ENCODE assay signal across 8 mouse cellular contexts in the genomic region with DNA sequence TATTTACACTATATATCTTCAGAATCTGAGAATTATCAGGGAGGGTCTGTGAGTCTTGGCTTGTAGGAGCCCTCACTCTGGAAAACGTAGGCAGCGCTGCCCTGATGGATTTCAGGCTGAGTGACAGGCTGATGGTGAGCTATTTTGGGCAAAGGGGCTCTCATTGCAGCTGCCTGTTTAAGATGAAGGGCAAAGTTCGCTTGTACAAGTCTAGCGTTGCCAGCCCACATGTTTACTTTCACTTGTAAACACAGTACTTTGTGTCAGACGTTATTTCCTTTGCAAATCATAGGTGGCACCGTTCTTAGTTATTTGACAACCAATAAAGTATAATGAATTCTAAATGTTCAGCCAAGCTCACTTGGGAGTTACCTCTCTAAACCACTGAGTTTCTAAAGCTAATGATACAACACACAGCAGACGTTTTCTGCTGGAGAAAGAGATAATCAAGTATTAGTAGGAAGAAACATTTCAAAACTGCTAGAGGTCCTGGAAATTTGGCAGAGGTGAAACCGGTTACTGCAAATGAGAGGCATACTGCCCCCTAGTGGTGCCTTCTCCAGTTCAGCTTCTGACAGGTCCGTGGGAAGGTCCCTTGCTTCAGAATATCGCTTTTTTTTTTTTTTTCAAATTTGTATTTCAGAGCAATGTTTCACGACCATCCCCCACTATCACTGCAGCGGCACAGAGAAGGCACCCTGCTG. TPM values are rescaled to one million over a fixed set of nuclear protein-coding genes. Genes with fewer than 3 reads are reported as not detected.
A peak's percentile ranks its signal among the peaks of the same experiment; 100 is the strongest.
DNase-seq lines count a peak whose midpoint lies in the region; ATAC-seq and TF ChIP-seq lines count a peak whose summit lies in the region.

No protein-coding gene starts in this region.

- H3K9me3 ChIP-seq in heart, embryonic 10.5 days, result no peaks in the 10 kb centered on the region
- no peaks in the 10 kb centered on the region for H3K9me3 ChIP-seq in kidney, embryonic 16.5 days (ENCODE audit: low read length)
- no peaks in the 10 kb centered on the region for H3K9me3 ChIP-seq in liver, embryonic 11.5 days (ENCODE audit: control insufficient read depth, low read length)

- peak; percentile 71; the same call in 1 of the 2 replicates for TF ChIP-seq CTCF in embryonic fibroblast, embryonic 13.5 days (IDR thresholded peaks at IDR 0.05; ENCODE audit: borderline replicate concordance, insufficient read depth, low read length)

- no peaks in the 10 kb centered on the region for H3K36me3 ChIP-seq in heart, embryonic 10.5 days
- no peaks in the 10 kb centered on the region for H3K36me3 ChIP-seq in kidney, embryonic 16.5 days (ENCODE audit: insufficient read depth, low read length)
- no peaks in the 10 kb centered on the region for H3K36me3 ChIP-seq in liver, embryonic 11.5 days (ENCODE audit: control insufficient read depth, insufficient read depth, low read length)

- no peak for TF ChIP-seq POLR2A in embryonic fibroblast, embryonic 13.5 days (IDR thresholded peaks at IDR 0.05; ENCODE audit: low read depth, low read length)

- no peaks in the 10 kb centered on the region for H3K27me3 ChIP-seq in heart, embryonic 10.5 days (ENCODE audit: insufficient read depth, poor library complexity, severe bottlenecking)
- H3K27me3 ChIP-seq in kidney, embryonic 16.5 days (ENCODE audit: insufficient read depth, low read length), result no peaks in the 10 kb centered on the region
- H3K27me3 ChIP-seq in liver, embryonic 11.5 days (replicated peaks; ENCODE audit: control insufficient read depth, insufficient read depth, low read length), result no peaks in the 10 kb centered on the region

- H3K4me1 ChIP-seq in embryonic fibroblast, embryonic 13.5 days (ENCODE audit: control insufficient read depth, insufficient read depth, low read length), result peaks cover 8% of the 10 kb centered on the region
- H3K4me1 ChIP-seq in heart, embryonic 10.5 days, result peaks cover 67% of the 10 kb centered on the region
- peaks cover 34% of the 10 kb centered on the region for H3K4me1 ChIP-seq in kidney, embryonic 16.5 days (ENCODE audit: insufficient read depth, low read length)
- H3K4me1 ChIP-seq in liver, embryonic 11.5 days (replicated peaks; ENCODE audit: control insufficient read depth, insufficient read depth, low read length), result peaks cover 3% of the 10 kb centered on the region

- peak overlapping the region; percentile 30; the same call in 1 of the 2 replicates for H3K4me2 ChIP-seq in kidney, embryonic 16.5 days (replicated peaks; ENCODE audit: low read depth, low read length)
- H3K4me2 ChIP-seq in liver, embryonic 11.5 days, result peak overlapping the region; percentile 55

- H3K9ac ChIP-seq in kidney, embryonic 16.5 days (replicated peaks; ENCODE audit: low read length), result no peak overlapping the region
- no peak overlapping the region for H3K9ac ChIP-seq in liver, embryonic 11.5 days (ENCODE audit: low read depth, low read length)

- no peak overlapping the region for H3K4me3 ChIP-seq in embryonic fibroblast, embryonic 13.5 days (ENCODE audit: insufficient read depth, low read length)
- H3K4me3 ChIP-seq in heart, embryonic 10.5 days, result peak overlapping the region; percentile 37
- H3K4me3 ChIP-seq in kidney, embryonic 16.5 days (ENCODE audit: low read length), result 0 out of 2 replicates have a peak overlapping the region, but pooled peaks have one; percentile 5
- H3K4me3 ChIP-seq in liver, embryonic 11.5 days (ENCODE audit: low read depth, low read length), result no peak overlapping the region

- 6% methylated on average over 12 of the region's 12 CpGs for WGBS in heart, embryonic 10.5 days
- WGBS in kidney, embryonic 16.5 days, result 10% methylated on average over 12 of the region's 12 CpGs
- 9% methylated on average over 12 of the region's 12 CpGs for WGBS in liver, embryonic 11.5 days

- H3K27ac ChIP-seq in embryonic fibroblast, embryonic 13.5 days (ENCODE audit: insufficient read depth, low read length), result no peak overlapping the region
- H3K27ac ChIP-seq in heart, embryonic 10.5 days, result peak overlapping the region; percentile 92
- H3K27ac ChIP-seq in kidney, embryonic 16.5 days (ENCODE audit: low read length), result no peak overlapping the region
- no peak overlapping the region for H3K27ac ChIP-seq in liver, embryonic 11.5 days (ENCODE audit: low read depth, low read length)

- ATAC-seq in CD4-positive, CD25-positive, alpha-beta regulatory T cell, adult 4 months, result peak; percentile 90
- ATAC-seq in kidney, embryonic 16.5 days (ENCODE audit: low FRiP score, low TSS enrichment), result no peak
- ATAC-seq in liver, embryonic 11.5 days (replicated peaks; ENCODE audit: low FRiP score), result peak; percentile 60; the same call in 1 of the 2 replicates

- peak; percentile 94 for DNase-seq in brain, adult 2 months (ENCODE audit: low read depth, low spot score)
- DNase-seq in heart, embryonic 10.5 days (ENCODE audit: low spot score), result peak; percentile 88
- peak; percentile 60 for DNase-seq in liver, embryonic 11.5 days (ENCODE audit: low spot score)
- DNase-seq in neural tube, embryonic 10.5 days (ENCODE audit: extremely low spot score, low spot score), result peak; percentile 74
- peak; percentile 95 for DNase-seq in testis, postnatal 10 days (ENCODE audit: low spot score)

RNA-seq across cellular contexts. Expression of a gene that starts 47.7 kb away (rescaled TPM):
- polyA plus RNA-seq in CD4-positive, CD25-positive, alpha-beta regulatory T cell, adult 4 months (2017; shearing (Covaris generic)), result 10 to 100 TPM; 21.1 to 24.0 TPM
- 192 and 292 TPM in 2 replicates for polyA plus RNA-seq in embryonic fibroblast, embryonic 13.5 days (2011; ENCODE audit: insufficient read length, low read depth, missing spikeins)
- 162 and 264 TPM in 2 replicates for polyA plus RNA-seq in heart, embryonic 10.5 days (2016; fragmentation: Nextera tagmentation; extraction: Ambion mirVana)
- 47.9 and 50.7 TPM in 2 replicates for polyA plus RNA-seq in kidney, embryonic 16.5 days (2015; fragmentation: Nextera tagmentation; extraction: Ambion mirVana)
- 26.6 and 29.1 TPM in 2 replicates for polyA plus RNA-seq in liver, embryonic 11.5 days (2014; fragmentation: Nextera tagmentation; extraction: Ambion mirVana)

RNA-seq across cellular contexts. Expression of a gene that starts 50.6 kb away (rescaled TPM):
- 10 to 100 TPM; 18.3 to 29.5 TPM for polyA plus RNA-seq in CD4-positive, CD25-positive, alpha-beta regulatory T cell, adult 4 months (2017; shearing (Covaris generic))
- 0.67 TPM in 1 of 2 replicates, not detected in the other for polyA plus RNA-seq in embryonic fibroblast, embryonic 13.5 days (2011; ENCODE audit: insufficient read length, low read depth, missing spikeins)
- polyA plus RNA-seq in heart, embryonic 10.5 days (2016; fragmentation: Nextera tagmentation; extraction: Ambion mirVana), result not detected in 2 replicates
- 0.05 TPM in 1 of 2 replicates, not detected in the other for polyA plus RNA-seq in kidney, embryonic 16.5 days (2015; fragmentation: Nextera tagmentation; extraction: Ambion mirVana)
- 0.05 TPM in 1 of 2 replicates, not detected in the other for polyA plus RNA-seq in liver, embryonic 11.5 days (2014; fragmentation: Nextera tagmentation; extraction: Ambion mirVana)

Comparison
In these comparisons a context has a peak if more than half of its experiments do, and no peak if none do; other contexts are left out.
1. H3K4me3 ChIP-seq: peak in heart, embryonic 10.5 days (single experiment) and kidney, embryonic 16.5 days (single experiment); none in embryonic fibroblast, embryonic 13.5 days (single experiment) and liver, embryonic 11.5 days (single experiment).
2. RNA of a gene that starts 50.6 kb away (polyA plus RNA-seq): 18.3 to 29.5 TPM in CD4-positive, CD25-positive, alpha-beta regulatory T cell, adult 4 months; 0.67 TPM in embryonic fibroblast, embryonic 13.5 days, 0.05 TPM in kidney, embryonic 16.5 days, not detected in heart, embryonic 10.5 days and 0.05 TPM in liver, embryonic 11.5 days; every median in the first group is over 10 times any median in the second.
3. Peak in every context shown above with its lines, with median percentiles within 50 percentile points of each other: DNase-seq.